Mouse (Mus musculus) lung, postnatal 0 days (tissue): ENCODE results near the gene Gm49392. TPM values are rescaled to one million over a fixed set of nuclear protein-coding genes. Genes with fewer than 3 reads are reported as not detected.

Experiments
- ATAC-seq: fragments of 200-750 bp; cut with Nextera tagmentation; 2 replicates; pipeline ENCODE4 v1.8.0; 2017; ENCODE audit warnings: moderate library complexity
- DNase-seq: peaks from one replicate; pipeline ENCODE4 v3.0.0-alpha.2; 2016; ENCODE audit warnings: low spot score
- H3K27ac ChIP-seq: fragments of 300-500 bp; sonication (generic); 2 replicates; pipeline ENCODE4 v1.5.1; 2014; ENCODE audit warnings: antibody characterized with exemption, mild to moderate bottlenecking, low read length, mixed read lengths
- H3K27me3 ChIP-seq: fragments of 300-500 bp; sonication (generic); replicated peaks from 2 replicates; pipeline ENCODE4 v1.6.1; 2014; ENCODE audit warnings: low read length, mixed read lengths; ENCODE audit not compliant: insufficient read depth
- H3K36me3 ChIP-seq: fragments of 300-500 bp; sonication (generic); 2 replicates; pipeline ENCODE4 v1.6.1; 2014; ENCODE audit warnings: low read length, mixed read lengths; ENCODE audit not compliant: insufficient read depth
- H3K4me1 ChIP-seq: fragments of 300-500 bp; sonication (generic); 2 replicates; pipeline ENCODE4 v1.6.1; 2014; ENCODE audit warnings: antibody characterized with exemption, low read depth, low read length, mixed read lengths; ENCODE audit not compliant: insufficient read depth
- H3K4me2 ChIP-seq: fragments of 300-500 bp; sonication (generic); replicated peaks from 2 replicates; pipeline ENCODE4 v1.6.1; 2014; ENCODE audit warnings: low read depth, mild to moderate bottlenecking, low read length, moderate library complexity, mixed read lengths
- H3K4me3 ChIP-seq: fragments of 300-500 bp; sonication (generic); 2 replicates; pipeline ENCODE4 v1.5.1; 2014; ENCODE audit warnings: low read depth, low read length
- H3K9ac ChIP-seq: fragments of 300-500 bp; sonication (generic); replicated peaks from 2 replicates; pipeline ENCODE4 v1.6.1; 2014; ENCODE audit warnings: low read depth, mild to moderate bottlenecking
- H3K9me3 ChIP-seq: fragments of 300-500 bp; sonication (generic); 2 replicates; pipeline ENCODE4 v1.6.1; 2016; ENCODE audit warnings: low read length, mixed read lengths
- CTCF ChIP-seq: IDR thresholded peaks from 2 replicates; pipeline ENCODE4 v1.5.1; 2016; ENCODE audit warnings: antibody characterized with exemption, mild to moderate bottlenecking
- EP300 ChIP-seq: IDR thresholded peaks from 2 replicates; pipeline ENCODE4 v1.6.1; 2016; ENCODE audit warnings: antibody characterized with exemption, mild to moderate bottlenecking, control low read depth
- WGBS: fragments of 180-500 bp; shearing (Covaris S2); extraction: QIAGEN DNeasy Blood & Tissue Kit; methylation state at CpG from one replicate; pipeline ENCODE4 v1.1.7; 2014; 5-methylcytosine and 5-hydroxymethylcytosine counted together
- polyA plus RNA-seq: library from polyadenylated mRNA; unstranded; fragments of >200 nt; fragmentation: Nextera tagmentation; extraction: Ambion mirVana; gene quantifications from 2 replicates; pipeline ENCODE4 v1.2.1, GENCODE M21; 2015

Gm49392 gene
- polyA plus RNA-seq, 1 experiment from 2014 or later, result 1.8 TPM

GRCm38 (mm10) chr13:60839353-60839902, 57.3 kb downstream of the Gm49392 start:
- no peak for TF ChIP-seq EP300
- TF ChIP-seq CTCF, result no peak
- ATAC-seq, result no peak

GRCm38 (mm10) chr13:60826052-60826451, 70.6 kb downstream of the Gm49392 start:
- no peaks in the 10 kb centered on the region for H3K36me3 ChIP-seq
- H3K4me2 ChIP-seq, result no peak overlapping the region
- no peak for ATAC-seq
- H3K4me3 ChIP-seq, result no peak overlapping the region
- H3K9me3 ChIP-seq, result no peaks in the 10 kb centered on the region
- H3K27me3 ChIP-seq, result no peaks in the 10 kb centered on the region
- peak; percentile 68 for TF ChIP-seq CTCF
- TF ChIP-seq EP300, result no peak
- H3K9ac ChIP-seq, result no peak overlapping the region
- peak; percentile 40 for DNase-seq
- H3K4me1 ChIP-seq, result no peaks in the 10 kb centered on the region
- 47% methylated on average over 3 of the region's 3 CpGs for whole genome bisulfite sequencing
- no peak overlapping the region for H3K27ac ChIP-seq

More at GRCm38 (mm10) chr13:60839353-60839902, 57.3 kb downstream of the Gm49392 start:
- WGBS, result 54% methylated on average over 2 of the region's 2 CpGs
- Histone ChIP-seq H3K27ac (no peak overlapping the region), H3K4me2 (no peak overlapping the region), H3K9ac (no peak overlapping the region), H3K4me1 (no peaks in the 10 kb centered on the region), H3K4me3 (no peak overlapping the region), H3K27me3 (no peaks in the 10 kb centered on the region), H3K9me3 (no peaks in the 10 kb centered on the region), H3K36me3 (no peaks in the 10 kb centered on the region)
- no peak for DNase-seq

- no peak for ATAC-seq
- WGBS, result 49% methylated on average over 3 of the region's 3 CpGs
- TF ChIP-seq EP300 (no peak), CTCF (no peak)
- H3K27ac ChIP-seq, result no peak overlapping the region
- no peaks in the 10 kb centered on the region for H3K4me1 ChIP-seq
- no peaks in the 10 kb centered on the region for H3K9me3 ChIP-seq
- no peaks in the 10 kb centered on the region for H3K36me3 ChIP-seq
- no peaks in the 10 kb centered on the region for H3K27me3 ChIP-seq
- no peak for DNase-seq
- no peak overlapping the region for H3K4me2 ChIP-seq
- H3K9ac ChIP-seq, result no peak overlapping the region
- no peak overlapping the region for H3K4me3 ChIP-seq
Measured at GRCm38 (mm10) chr13:60820486-60821175, 76.1 kb downstream of the Gm49392 start.

- H3K9me3 ChIP-seq, result no peaks in the 10 kb centered on the region
- no peaks in the 10 kb centered on the region for H3K27me3 ChIP-seq
- H3K4me1 ChIP-seq, result no peaks in the 10 kb centered on the region
- DNase-seq (peak; percentile 63), ATAC-seq (no peak; the same call in 1 of the 2 replicates)
- TF ChIP-seq EP300 (no peak), CTCF (peak; percentile 86)
- no peak overlapping the region for H3K4me3 ChIP-seq
- 9% methylated on average over 7 of the region's 7 CpGs for WGBS
- H3K4me2 ChIP-seq, result no peak overlapping the region
- no peak overlapping the region for H3K27ac ChIP-seq
- H3K9ac ChIP-seq, result no peak overlapping the region
- no peaks in the 10 kb centered on the region for H3K36me3 ChIP-seq
Measured at GRCm38 (mm10) chr13:60819469-60819868, 77.2 kb downstream of the Gm49392 start.

GRCm38 (mm10) chr13:60813722-60814121, 83.0 kb downstream of the Gm49392 start:
- no peak overlapping the region for H3K9ac ChIP-seq
- H3K9me3 ChIP-seq, result no peaks in the 10 kb centered on the region
- no peak overlapping the region for H3K27ac ChIP-seq
- no peaks in the 10 kb centered on the region for H3K36me3 ChIP-seq
- 45% methylated on average over 1 of the region's 1 CpGs for WGBS
- no peaks in the 10 kb centered on the region for H3K27me3 ChIP-seq
- H3K4me2 ChIP-seq, result no peak overlapping the region
- TF ChIP-seq EP300 (no peak), CTCF (no peak)
- ATAC-seq (peak; percentile 41), DNase-seq (peak; percentile 10)
- H3K4me1 ChIP-seq, result no peaks in the 10 kb centered on the region
- no peak overlapping the region for H3K4me3 ChIP-seq

- Histone ChIP-seq H3K4me3 (no peak overlapping the region), H3K27ac (no peak overlapping the region)
- WGBS, result 50% methylated on average over 6 of the region's 6 CpGs
Measured at GRCm38 (mm10) chr13:60812768-60813167, 83.9 kb downstream of the Gm49392 start.

More at GRCm38 (mm10) chr13:60812768-60813167, 83.9 kb downstream of the Gm49392 start:
- H3K27me3 ChIP-seq, result no peaks in the 10 kb centered on the region
- peak; percentile 54 for TF ChIP-seq EP300
- no peak for TF ChIP-seq CTCF
- no peak overlapping the region for H3K4me2 ChIP-seq
- ATAC-seq, result peak; percentile 67
- no peaks in the 10 kb centered on the region for H3K9me3 ChIP-seq
- H3K9ac ChIP-seq, result no peak overlapping the region
- H3K4me1 ChIP-seq, result no peaks in the 10 kb centered on the region
- no peaks in the 10 kb centered on the region for H3K36me3 ChIP-seq
- no peak for DNase-seq
